Mouse (Mus musculus) kidney, adult 11 months (tissue): ENCODE data around the gene Gm9603.
"Not testable (repeated sequence)": the region's sequence is repeated elsewhere in the genome, so short reads cannot be mapped to it uniquely, and the experiment has no call there.

ENCODE experiments used
- DNase-seq: peaks from one replicate; pipeline ENCODE4 v3.0.0; 2022

Gm9603 gene

GRCm38 (mm10) chr14:5687357-5687756 lies at the start of gene Gm9603:
Gene Gm9603, minus strand, starts transcription at chr14:5687457.
- DNase-seq: not testable (repeated sequence)

- not testable (repeated sequence) for DNase-seq
Observed at GRCm38 (mm10) chr14:5632928-5633327, 54.3 kb downstream of the Gm9603 start, which contains the start of gene Gm8265. Gene Gm8265, minus strand, starts transcription at chr14:5633028.
